Mouse (Mus musculus): ENCODE results near the gene Emb.
A peak's percentile ranks its signal among the peaks of the same experiment; 100 is the strongest.
"Not testable (repeated sequence)": the region's sequence is repeated elsewhere in the genome, so short reads cannot be mapped to it uniquely, and the experiment has no call there.

Gene Emb

GRCm38 (mm10) chr13:117208236-117208635, at the start of gene Emb:
Gene Emb (plus strand): TSS chr13:117208536.
- TF ChIP-seq NANOG (IDR thresholded peaks at IDR 0.05; ENCODE audit: borderline replicate concordance, low read length) (no peak), POU5F1 (IDR thresholded peaks at IDR 0.05; ENCODE audit: borderline replicate concordance, low read length) (no peak), CTCF (conservative IDR thresholded peaks at IDR 0.05; ENCODE audit: low read length) (no peak)
- H3K9me3 ChIP-seq (ENCODE audit: low read length), result no peaks in the 10 kb centered on the region
- H3K4me1 ChIP-seq (replicated peaks; ENCODE audit: low read depth, low read length), result peaks cover 35% of the 10 kb centered on the region
- H3K4me3 ChIP-seq (replicated peaks; ENCODE audit: low read length), result no peak within 1 kb of the TSS
- no peaks in the 10 kb centered on the region for H3K36me3 ChIP-seq (ENCODE audit: insufficient read depth, low read length)
- no peaks in the 10 kb centered on the region for H3K27me3 ChIP-seq (ENCODE audit: insufficient read depth, low read length)

GRCm38 (mm10) chr13:117163906-117164305, 44.4 kb upstream of the Emb start:
- Histone ChIP-seq H3K27me3 (ENCODE audit: insufficient read depth, low read length) (no peaks in the 10 kb centered on the region), H3K9me3 (ENCODE audit: low read length) (no peaks in the 10 kb centered on the region), H3K36me3 (ENCODE audit: insufficient read depth, low read length) (no peaks in the 10 kb centered on the region), H3K4me1 (replicated peaks; ENCODE audit: low read depth, low read length) (no peaks in the 10 kb centered on the region), H3K4me3 (replicated peaks; ENCODE audit: low read length) (no peak overlapping the region)
- no peak for TF ChIP-seq NANOG (IDR thresholded peaks at IDR 0.05; ENCODE audit: borderline replicate concordance, low read length)
- TF ChIP-seq CTCF (conservative IDR thresholded peaks at IDR 0.05; ENCODE audit: low read length), result no peak
- no peak for TF ChIP-seq POU5F1 (IDR thresholded peaks at IDR 0.05; ENCODE audit: borderline replicate concordance, low read length)

- no peaks in the 10 kb centered on the region for H3K9me3 ChIP-seq (ENCODE audit: low read length)
- no peak overlapping the region for H3K4me3 ChIP-seq (replicated peaks; ENCODE audit: low read length)
- H3K36me3 ChIP-seq (ENCODE audit: insufficient read depth, low read length), result no peaks in the 10 kb centered on the region
- H3K27me3 ChIP-seq (ENCODE audit: insufficient read depth, low read length), result no peaks in the 10 kb centered on the region
- H3K4me1 ChIP-seq (replicated peaks; ENCODE audit: low read depth, low read length), result no peaks in the 10 kb centered on the region
- TF ChIP-seq CTCF (conservative IDR thresholded peaks at IDR 0.05; ENCODE audit: low read length), result peak; percentile 20
- TF ChIP-seq NANOG (IDR thresholded peaks at IDR 0.05; ENCODE audit: borderline replicate concordance, low read length), result no peak
Observed at GRCm38 (mm10) chr13:117165071-117165470, 43.3 kb upstream of the Emb start.

GRCm38 (mm10) chr13:117180912-117181311, 27.4 kb upstream of the Emb start:
- H3K36me3 ChIP-seq (ENCODE audit: insufficient read depth, low read length); H3K4me1 ChIP-seq (replicated peaks; ENCODE audit: low read depth, low read length); H3K4me3 ChIP-seq (replicated peaks; ENCODE audit: low read length); H3K27me3 ChIP-seq (ENCODE audit: insufficient read depth, low read length); H3K9me3 ChIP-seq (ENCODE audit: low read length): not testable (repeated sequence)

- Histone ChIP-seq H3K36me3 (ENCODE audit: insufficient read depth, low read length) (no peaks in the 10 kb centered on the region), H3K4me1 (replicated peaks; ENCODE audit: low read depth, low read length) (no peaks in the 10 kb centered on the region), H3K27me3 (ENCODE audit: insufficient read depth, low read length) (no peaks in the 10 kb centered on the region), H3K4me3 (replicated peaks; ENCODE audit: low read length) (no peak overlapping the region), H3K9me3 (ENCODE audit: low read length) (peaks cover 8% of the 10 kb centered on the region; the same call in 1 of the 2 replicates)
- TF ChIP-seq CTCF (conservative IDR thresholded peaks at IDR 0.05; ENCODE audit: low read length) (no peak), POU5F1 (IDR thresholded peaks at IDR 0.05; ENCODE audit: borderline replicate concordance, low read length) (no peak), NANOG (IDR thresholded peaks at IDR 0.05; ENCODE audit: borderline replicate concordance, low read length) (no peak)
Observed at GRCm38 (mm10) chr13:117183288-117183687, 25.0 kb upstream of the Emb start.

GRCm38 (mm10) chr13:117185329-117185728, 23.0 kb upstream of the Emb start:
- H3K36me3 ChIP-seq (ENCODE audit: insufficient read depth, low read length), result no peaks in the 10 kb centered on the region
- no peaks in the 10 kb centered on the region for H3K4me1 ChIP-seq (replicated peaks; ENCODE audit: low read depth, low read length)
- peaks cover 2% of the 10 kb centered on the region; the same call in 1 of the 2 replicates for H3K9me3 ChIP-seq (ENCODE audit: low read length)
- no peak overlapping the region for H3K4me3 ChIP-seq (replicated peaks; ENCODE audit: low read length)
- TF ChIP-seq CTCF (conservative IDR thresholded peaks at IDR 0.05; ENCODE audit: low read length) (no peak), NANOG (IDR thresholded peaks at IDR 0.05; ENCODE audit: borderline replicate concordance, low read length) (no peak), POU5F1 (IDR thresholded peaks at IDR 0.05; ENCODE audit: borderline replicate concordance, low read length) (no peak)
- H3K27me3 ChIP-seq (ENCODE audit: insufficient read depth, low read length), result no peaks in the 10 kb centered on the region

- Histone ChIP-seq H3K27me3 (ENCODE audit: insufficient read depth, low read length) (no peaks in the 10 kb centered on the region), H3K4me3 (replicated peaks; ENCODE audit: low read length) (no peak overlapping the region), H3K4me1 (replicated peaks; ENCODE audit: low read depth, low read length) (no peaks in the 10 kb centered on the region), H3K36me3 (ENCODE audit: insufficient read depth, low read length) (no peaks in the 10 kb centered on the region), H3K9me3 (ENCODE audit: low read length) (no peaks in the 10 kb centered on the region)
- TF ChIP-seq POU5F1 (IDR thresholded peaks at IDR 0.05; ENCODE audit: borderline replicate concordance, low read length) (no peak), CTCF (conservative IDR thresholded peaks at IDR 0.05; ENCODE audit: low read length) (no peak), NANOG (IDR thresholded peaks at IDR 0.05; ENCODE audit: borderline replicate concordance, low read length) (no peak)
Observed at GRCm38 (mm10) chr13:117192161-117192560, 16.2 kb upstream of the Emb start.

- H3K27me3 ChIP-seq (ENCODE audit: insufficient read depth, low read length), result no peaks in the 10 kb centered on the region
- no peak for TF ChIP-seq NANOG (IDR thresholded peaks at IDR 0.05; ENCODE audit: borderline replicate concordance, low read length)
- TF ChIP-seq POU5F1 (IDR thresholded peaks at IDR 0.05; ENCODE audit: borderline replicate concordance, low read length), result no peak
- no peak for TF ChIP-seq CTCF (conservative IDR thresholded peaks at IDR 0.05; ENCODE audit: low read length)
Observed at GRCm38 (mm10) chr13:117193422-117193983, 14.8 kb upstream of the Emb start.

More at GRCm38 (mm10) chr13:117193422-117193983, 14.8 kb upstream of the Emb start:
- no peak overlapping the region for H3K4me3 ChIP-seq (replicated peaks; ENCODE audit: low read length)
- H3K4me1 ChIP-seq (replicated peaks; ENCODE audit: low read depth, low read length), result no peaks in the 10 kb centered on the region
- no peaks in the 10 kb centered on the region for H3K9me3 ChIP-seq (ENCODE audit: low read length)
- H3K36me3 ChIP-seq (ENCODE audit: insufficient read depth, low read length), result no peaks in the 10 kb centered on the region

Data from E14TG2a.4 (cell line).